Mouse (Mus musculus) midbrain, embryonic 13.5 days (tissue): Measurements from ENCODE around the gene Ube2h. TPM values are rescaled to one million over a fixed set of nuclear protein-coding genes. Genes with fewer than 3 reads are reported as not detected.
"Not testable (repeated sequence)": the region's sequence is repeated elsewhere in the genome, so short reads cannot be mapped to it uniquely, and the experiment has no call there.

Experiments used
- ATAC-seq: fragments of 200-750 bp; cut with Nextera tagmentation; 2 replicates; pipeline ENCODE4 v1.8.0; 2017; ENCODE audit warnings: mild to moderate bottlenecking, moderate TSS enrichment, moderate library complexity
- H3K27ac ChIP-seq: fragments of 300-500 bp; sonication (generic); 2 replicates; pipeline ENCODE4 v1.5.1; 2015; ENCODE audit warnings: inconsistent platforms, mild to moderate bottlenecking, moderate library complexity
- H3K27me3 ChIP-seq: fragments of 300-500 bp; sonication (generic); 2 replicates; pipeline ENCODE4 v1.6.1; 2015; ENCODE audit warnings: mild to moderate bottlenecking, inconsistent platforms
- H3K36me3 ChIP-seq: fragments of 300-500 bp; sonication (generic); 2 replicates; pipeline ENCODE4 v1.6.1; 2015; ENCODE audit warnings: mild to moderate bottlenecking, inconsistent platforms
- H3K4me1 ChIP-seq: fragments of 300-500 bp; sonication (generic); replicated peaks from 2 replicates; pipeline ENCODE4 v1.6.1; 2015; ENCODE audit warnings: inconsistent platforms
- H3K4me2 ChIP-seq: fragments of 300-500 bp; sonication (generic); replicated peaks from 2 replicates; pipeline ENCODE4 v1.6.1; 2015; ENCODE audit warnings: moderate library complexity, mild to moderate bottlenecking, inconsistent platforms
- H3K4me3 ChIP-seq: fragments of 300-500 bp; sonication (generic); replicated peaks from 2 replicates; pipeline ENCODE4 v1.5.1; 2015; ENCODE audit warnings: mild to moderate bottlenecking, inconsistent platforms
- H3K9ac ChIP-seq: fragments of 300-500 bp; sonication (generic); replicated peaks from 2 replicates; pipeline ENCODE4 v1.6.1; 2015; ENCODE audit warnings: mild to moderate bottlenecking, inconsistent platforms
- H3K9me3 ChIP-seq: fragments of 300-500 bp; sonication (generic); 2 replicates; pipeline ENCODE4 v1.6.1; 2016; ENCODE audit warnings: mild to moderate bottlenecking, inconsistent platforms
- WGBS: fragments of 180-500 bp; shearing (Covaris S2); methylation state at CpG from one replicate; pipeline ENCODE4 v1.1.7; 2015; 5-methylcytosine and 5-hydroxymethylcytosine counted together
- polyA plus RNA-seq: library from polyadenylated mRNA; unstranded; fragments of >200 nt; fragmentation: Nextera tagmentation; extraction: Ambion mirVana; gene quantifications from 2 replicates; pipeline ENCODE4 v1.2.1, GENCODE M21; 2015

Ube2h gene
- polyA plus RNA-seq, 1 experiment from 2014 or later = 66.0 TPM

- no peak for ATAC-seq
- no peaks in the 10 kb centered on the region for H3K36me3 ChIP-seq
- no peaks in the 10 kb centered on the region for H3K4me1 ChIP-seq
- H3K4me3 ChIP-seq = no peak overlapping the region
- H3K27ac ChIP-seq = no peak overlapping the region
- no peaks in the 10 kb centered on the region for H3K9me3 ChIP-seq
- WGBS = 67% methylated on average over 4 of the region's 4 CpGs
- H3K27me3 ChIP-seq = no peaks in the 10 kb centered on the region
- no peak overlapping the region for H3K4me2 ChIP-seq
- no peak overlapping the region for H3K9ac ChIP-seq
Measured at GRCm38 (mm10) chr6:30321002-30321401, 16.7 kb upstream of the Ube2h start.

GRCm38 (mm10) chr6:30319216-30319615, 14.9 kb upstream of the Ube2h start:
- no peak for ATAC-seq

GRCm38 (mm10) chr6:30312006-30312405, 7.7 kb upstream of the Ube2h start:
- Histone ChIP-seq H3K4me2 (no peak overlapping the region), H3K9ac (no peak overlapping the region), H3K36me3 (no peaks in the 10 kb centered on the region), H3K9me3 (peaks cover 4% of the 10 kb centered on the region; the same call in 1 of the 2 replicates), H3K27me3 (no peaks in the 10 kb centered on the region), H3K4me3 (no peak overlapping the region), H3K27ac (no peak overlapping the region), H3K4me1 (0 out of 2 replicates have a peak, but pooled peaks cover 4% of the 10 kb centered on the region)
- 85% methylated on average over 1 of the region's 1 CpGs for WGBS
- ATAC-seq = no peak

More at GRCm38 (mm10) chr6:30319216-30319615, 14.9 kb upstream of the Ube2h start:
- Histone ChIP-seq H3K9ac (no peak overlapping the region), H3K9me3 (no peaks in the 10 kb centered on the region), H3K4me3 (no peak overlapping the region), H3K4me1 (no peaks in the 10 kb centered on the region), H3K36me3 (no peaks in the 10 kb centered on the region), H3K27me3 (no peaks in the 10 kb centered on the region), H3K27ac (no peak overlapping the region), H3K4me2 (no peak overlapping the region)
- WGBS = 80% methylated on average over 5 of the region's 5 CpGs

- Histone ChIP-seq H3K4me2 (no peak overlapping the region), H3K9ac (no peak overlapping the region), H3K36me3 (no peaks in the 10 kb centered on the region), H3K4me3 (no peak overlapping the region), H3K4me1 (peaks cover 8% of the 10 kb centered on the region), H3K27me3 (no peaks in the 10 kb centered on the region), H3K9me3 (peaks cover 4% of the 10 kb centered on the region; the same call in 1 of the 2 replicates), H3K27ac (no peak overlapping the region)
- 23% methylated on average over 4 of the region's 4 CpGs for WGBS
- ATAC-seq = no peak
Measured at GRCm38 (mm10) chr6:30308751-30309150, 4.4 kb upstream of the Ube2h start.

GRCm38 (mm10) chr6:30307691-30308090, 3.4 kb upstream of the Ube2h start:
- Histone ChIP-seq H3K9me3 (no peaks in the 10 kb centered on the region), H3K36me3 (no peaks in the 10 kb centered on the region), H3K4me3 (no peak overlapping the region), H3K9ac (no peak overlapping the region), H3K4me2 (no peak overlapping the region), H3K27me3 (no peaks in the 10 kb centered on the region), H3K27ac (no peak overlapping the region), H3K4me1 (peaks cover 12% of the 10 kb centered on the region)
- WGBS = 77% methylated on average over 9 of the region's 9 CpGs
- no peak for ATAC-seq

- ATAC-seq, H3K27me3 ChIP-seq, H3K9me3 ChIP-seq, H3K36me3 ChIP-seq: not testable (repeated sequence)
- H3K27ac ChIP-seq = peak overlapping the region; percentile 96
- under 1% methylated on average over 32 of the region's 66 CpGs for WGBS
- H3K4me3 ChIP-seq = peak overlapping the region; percentile 76
- peaks cover 46% of the 10 kb centered on the region for H3K4me1 ChIP-seq
- H3K9ac ChIP-seq = peak overlapping the region; percentile 93
- H3K4me2 ChIP-seq = peak overlapping the region; percentile 92
Measured at GRCm38 (mm10) chr6:30303771-30304398, 454 bp downstream of the Ube2h start.

- H3K9me3 ChIP-seq = no peaks in the 10 kb centered on the region
- peak overlapping the region; percentile 92 for H3K4me2 ChIP-seq
- H3K27ac ChIP-seq = peak overlapping the region; percentile 96
- peak overlapping the region; percentile 93 for H3K9ac ChIP-seq
- under 1% methylated on average over 11 of the region's 11 CpGs for WGBS
- ATAC-seq = no peak
- H3K36me3 ChIP-seq = 0 out of 2 replicates have a peak, but pooled peaks cover 4% of the 10 kb centered on the region
- no peaks in the 10 kb centered on the region for H3K27me3 ChIP-seq
- H3K4me1 ChIP-seq = peaks cover 47% of the 10 kb centered on the region
- peak overlapping the region; percentile 76 for H3K4me3 ChIP-seq
Measured at GRCm38 (mm10) chr6:30302781-30303631, 1.3 kb downstream of the Ube2h start.

GRCm38 (mm10) chr6:30302156-30302555, 2.2 kb downstream of the Ube2h start:
- Histone ChIP-seq H3K4me2 (peak overlapping the region; percentile 92), H3K4me1 (peaks cover 47% of the 10 kb centered on the region), H3K36me3 (peaks cover 12% of the 10 kb centered on the region; the same call in 1 of the 2 replicates), H3K9ac (peak overlapping the region; percentile 71), H3K27me3 (no peaks in the 10 kb centered on the region), H3K4me3 (peak overlapping the region; percentile 76), H3K27ac (peak overlapping the region; percentile 87), H3K9me3 (no peaks in the 10 kb centered on the region)
- no peak for ATAC-seq
- WGBS = 7% methylated on average over 4 of the region's 4 CpGs

- WGBS = 3% methylated on average over 7 of the region's 7 CpGs
- H3K4me3 ChIP-seq = peak overlapping the region; percentile 76
- peak overlapping the region; percentile 87 for H3K27ac ChIP-seq
- peaks cover 47% of the 10 kb centered on the region for H3K4me1 ChIP-seq
- no peak for ATAC-seq
- H3K27me3 ChIP-seq = no peaks in the 10 kb centered on the region
- no peaks in the 10 kb centered on the region for H3K9me3 ChIP-seq
- peaks cover 19% of the 10 kb centered on the region; the same call in 1 of the 2 replicates for H3K36me3 ChIP-seq
- peak overlapping the region; percentile 92 for H3K4me2 ChIP-seq
- peak overlapping the region; percentile 71 for H3K9ac ChIP-seq
Measured at GRCm38 (mm10) chr6:30300901-30301300, 3.4 kb downstream of the Ube2h start.

- 0% methylated on average over 5 of the region's 5 CpGs for WGBS
- peak; percentile 62 for ATAC-seq
- Histone ChIP-seq H3K27ac (peak overlapping the region; percentile 87), H3K36me3 (peaks cover 23% of the 10 kb centered on the region; the same call in 1 of the 2 replicates), H3K9me3 (no peaks in the 10 kb centered on the region), H3K9ac (peak overlapping the region; percentile 71), H3K27me3 (no peaks in the 10 kb centered on the region), H3K4me3 (peak overlapping the region; percentile 76), H3K4me2 (peak overlapping the region; percentile 92), H3K4me1 (peaks cover 47% of the 10 kb centered on the region)
Measured at GRCm38 (mm10) chr6:30300372-30300771, 4.0 kb downstream of the Ube2h start.

- no peak overlapping the region for H3K9ac ChIP-seq
Measured at GRCm38 (mm10) chr6:30299683-30300082, 4.7 kb downstream of the Ube2h start.

GRCm38 (mm10) chr6:30299116-30299515, 5.2 kb downstream of the Ube2h start:
- Histone ChIP-seq H3K27me3 (no peaks in the 10 kb centered on the region), H3K9me3 (no peaks in the 10 kb centered on the region), H3K36me3 (peaks cover 31% of the 10 kb centered on the region; the same call in 1 of the 2 replicates), H3K4me1 (peaks cover 49% of the 10 kb centered on the region), H3K4me3 (no peak overlapping the region), H3K4me2 (no peak overlapping the region), H3K27ac (no peak overlapping the region), H3K9ac (no peak overlapping the region)
- no peak for ATAC-seq
- 86% methylated on average over 1 of the region's 1 CpGs for whole genome bisulfite sequencing

More at GRCm38 (mm10) chr6:30299683-30300082, 4.7 kb downstream of the Ube2h start:
- peak overlapping the region; percentile 92 for H3K4me2 ChIP-seq
- peak overlapping the region; percentile 76; the same call in 1 of the 2 replicates for H3K4me3 ChIP-seq
- WGBS = 90% methylated on average over 5 of the region's 5 CpGs
- H3K9me3 ChIP-seq = no peaks in the 10 kb centered on the region
- H3K4me1 ChIP-seq = peaks cover 46% of the 10 kb centered on the region
- ATAC-seq = no peak
- H3K27ac ChIP-seq = peak overlapping the region; percentile 87
- H3K36me3 ChIP-seq = peaks cover 30% of the 10 kb centered on the region; the same call in 1 of the 2 replicates
- H3K27me3 ChIP-seq = no peaks in the 10 kb centered on the region
